Mouse (Mus musculus) lung, adult 2 months (tissue): ENCODE measurements around the gene Smok2a. TPM values are rescaled to one million over a fixed set of nuclear protein-coding genes. Genes with fewer than 3 reads are reported as not detected.
"Not testable (repeated sequence)": the region's sequence is repeated elsewhere in the genome, so short reads cannot be mapped to it uniquely, and the experiment has no call there.

Experiments used
- DNase-seq: peaks from one replicate; pipeline ENCODE4 v3.0.0; 2022
- H3K4me1 ChIP-seq: fragments of 200-500 bp; 2 replicates; pipeline ENCODE4 v1.6.1; 2011; ENCODE audit warnings: low read length; ENCODE audit not compliant: control insufficient read depth, insufficient read depth
- H3K4me3 ChIP-seq: fragments of 200-500 bp; replicated peaks from 2 replicates; pipeline ENCODE3; 2011; ENCODE audit warnings: low read depth, mild to moderate bottlenecking, control low read depth, low read length; ENCODE audit errors: extremely low read depth
- CTCF ChIP-seq: fragments of 200-500 bp; IDR thresholded peaks from 2 replicates; pipeline ENCODE4 v1.5.1; 2011; ENCODE audit warnings: mild to moderate bottlenecking, low read length, control low read depth; ENCODE audit not compliant: insufficient read depth
- POLR2A ChIP-seq: fragments of 200-500 bp; IDR thresholded peaks from 2 replicates; pipeline ENCODE4 v1.6.1; 2011; ENCODE audit warnings: low read depth, mild to moderate bottlenecking, control low read depth, low read length, borderline replicate concordance; ENCODE audit errors: extremely low read depth
- WGBS: fragments of 180-500 bp; shearing (Covaris S2); methylation state at CpG from one replicate; pipeline ENCODE4 v1.1.7; 2018; 5-methylcytosine and 5-hydroxymethylcytosine counted together
- polyA plus RNA-seq: library from polyadenylated mRNA; depleted of rRNA; stranded (reverse); fragments of >200 nt; gene quantifications from 2 replicates; pipeline ENCODE4 v1.2.3, GENCODE M21; 2012; rRNA removed

The Smok2a gene
- polyA plus RNA-seq, result not detected in 2 replicates

DNA sequence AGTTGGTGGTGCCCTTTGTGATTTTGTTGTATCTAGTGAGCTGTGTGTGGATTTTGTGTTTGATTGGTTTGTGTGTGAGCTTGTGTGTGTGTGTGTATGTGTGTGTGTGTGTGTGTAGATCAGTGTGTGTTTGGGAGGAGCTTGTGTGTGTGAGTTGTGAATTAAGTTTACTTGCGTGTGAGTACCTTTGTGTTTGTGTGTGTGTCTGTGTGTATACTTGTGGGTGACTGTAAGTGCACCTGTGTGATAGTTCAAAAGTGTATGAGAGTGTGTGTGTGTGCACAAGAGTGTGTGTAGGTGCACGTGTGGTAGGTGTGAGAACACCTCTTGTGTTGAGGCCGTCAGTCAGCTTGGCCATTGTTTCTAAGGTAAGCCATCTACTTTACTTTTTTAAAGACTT lies at the start of gene Smok2a:
Smok2a (plus strand) TSS at position 301 of the 400 bp plus-strand sequence.
- DNase-seq, result no peak
- 77% methylated on average over 3 of the region's 3 CpGs for WGBS
- Histone ChIP-seq H3K4me3 (no peak within 1 kb of the TSS), H3K4me1 (no peaks in the 10 kb centered on the region)
- TF ChIP-seq POLR2A (no peak), CTCF (no peak)

DNA sequence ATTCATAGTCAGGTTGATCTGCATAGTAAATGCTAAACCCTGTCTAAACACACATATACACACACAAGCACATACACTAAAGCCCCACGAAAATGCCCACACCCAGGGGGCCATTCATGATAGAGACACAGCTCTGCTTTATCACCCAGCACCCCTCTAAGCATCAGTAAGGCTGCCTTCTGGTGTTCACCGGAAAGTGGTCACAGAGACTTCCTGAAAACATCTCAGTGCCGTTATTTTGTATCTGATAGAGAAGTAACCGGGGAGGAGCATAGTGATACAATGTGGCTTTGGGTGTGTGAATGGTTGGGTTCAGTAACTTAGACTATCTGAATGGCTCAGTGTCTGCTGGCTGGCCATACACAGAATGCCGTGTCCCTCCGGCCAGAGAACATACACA lies 47.4 kb upstream of the Smok2a start:
- not testable (repeated sequence) for H3K4me1 ChIP-seq, DNase-seq, H3K4me3 ChIP-seq
- WGBS, result 81% methylated on average over 6 of the region's 6 CpGs

GRCm38 (mm10) chr17:13174029-13174428 lies 47.0 kb upstream of the Smok2a start:
- not testable (repeated sequence) for H3K4me3 ChIP-seq, DNase-seq, H3K4me1 ChIP-seq
- 36% methylated on average over 2 of the region's 3 CpGs for WGBS

DNA sequence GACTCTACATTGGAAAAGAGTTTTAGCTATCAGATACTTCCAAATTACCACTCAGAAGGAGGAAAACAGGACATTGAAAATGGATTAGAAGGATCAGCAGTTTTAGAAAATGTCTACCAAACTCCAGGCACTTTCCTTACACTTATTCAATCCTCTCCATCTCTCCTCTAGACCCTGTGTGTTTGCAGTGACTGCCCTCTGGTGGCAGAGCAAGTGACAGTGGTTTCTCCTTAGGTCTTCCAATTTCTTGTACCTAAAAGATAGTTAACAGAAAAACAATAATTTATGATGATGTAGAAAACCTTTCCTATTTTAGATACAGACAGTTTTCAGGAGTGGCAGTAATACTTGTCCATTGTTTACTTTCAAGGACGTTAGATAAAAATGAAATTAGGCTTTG lies 45.4 kb upstream of the Smok2a start:
- 14% methylated on average over 1 of the region's 1 CpGs for WGBS
- not testable (repeated sequence) for H3K4me1 ChIP-seq, DNase-seq, H3K4me3 ChIP-seq

- DNase-seq, H3K4me3 ChIP-seq, H3K4me1 ChIP-seq: not testable (repeated sequence)
- WGBS, result 53% methylated on average over 1 of the region's 1 CpGs
Measured at GRCm38 (mm10) chr17:13177796-13178195, 43.2 kb upstream of the Smok2a start.

- not testable (repeated sequence) for H3K4me3 ChIP-seq, DNase-seq, H3K4me1 ChIP-seq
- WGBS, result 81% methylated on average over 4 of the region's 4 CpGs
Measured at GRCm38 (mm10) chr17:13179021-13179420, 42.0 kb upstream of the Smok2a start.

GRCm38 (mm10) chr17:13180491-13180890 lies 40.5 kb upstream of the Smok2a start:
- H3K4me1 ChIP-seq, result not testable (repeated sequence)
- 86% methylated on average over 5 of the region's 5 CpGs for WGBS

GRCm38 (mm10) chr17:13182712-13183111 lies 38.3 kb upstream of the Smok2a start:
- DNase-seq, H3K4me1 ChIP-seq, H3K4me3 ChIP-seq: not testable (repeated sequence)
- WGBS, result 62% methylated on average over 3 of the region's 4 CpGs

More at GRCm38 (mm10) chr17:13180491-13180890, 40.5 kb upstream of the Smok2a start:
- DNase-seq, H3K4me3 ChIP-seq: not testable (repeated sequence)

- 81% methylated on average over 5 of the region's 5 CpGs for WGBS
- not testable (repeated sequence) for H3K4me3 ChIP-seq, DNase-seq, H3K4me1 ChIP-seq
Measured at GRCm38 (mm10) chr17:13184514-13184913, 36.5 kb upstream of the Smok2a start.

- H3K4me3 ChIP-seq, H3K4me1 ChIP-seq, DNase-seq: not testable (repeated sequence)
- WGBS, result 82% methylated on average over 6 of the region's 6 CpGs
Measured at GRCm38 (mm10) chr17:13186541-13186940, 34.4 kb upstream of the Smok2a start.

DNA sequence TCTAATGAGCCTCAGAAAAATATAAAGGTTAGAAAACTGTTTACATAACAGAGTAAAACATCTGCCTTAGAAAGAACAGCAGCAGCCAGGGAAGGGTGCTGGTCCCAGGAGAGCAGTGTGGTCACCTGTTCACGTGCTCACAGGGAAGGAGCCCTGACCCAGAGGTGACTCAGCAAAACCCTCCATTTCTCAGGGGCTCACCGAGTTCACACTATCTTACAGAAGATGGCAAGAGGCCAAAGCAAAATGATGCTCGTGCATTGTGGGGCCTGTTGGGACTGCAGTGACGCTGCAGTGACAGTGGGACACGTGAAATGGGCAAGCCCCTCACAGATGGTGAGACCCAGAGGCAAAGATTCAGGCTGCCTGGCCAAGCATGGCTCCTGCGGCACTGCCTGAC lies 33.4 kb upstream of the Smok2a start:
- H3K4me3 ChIP-seq, DNase-seq, H3K4me1 ChIP-seq: not testable (repeated sequence)
- 57% methylated on average over 6 of the region's 6 CpGs for WGBS

DNA sequence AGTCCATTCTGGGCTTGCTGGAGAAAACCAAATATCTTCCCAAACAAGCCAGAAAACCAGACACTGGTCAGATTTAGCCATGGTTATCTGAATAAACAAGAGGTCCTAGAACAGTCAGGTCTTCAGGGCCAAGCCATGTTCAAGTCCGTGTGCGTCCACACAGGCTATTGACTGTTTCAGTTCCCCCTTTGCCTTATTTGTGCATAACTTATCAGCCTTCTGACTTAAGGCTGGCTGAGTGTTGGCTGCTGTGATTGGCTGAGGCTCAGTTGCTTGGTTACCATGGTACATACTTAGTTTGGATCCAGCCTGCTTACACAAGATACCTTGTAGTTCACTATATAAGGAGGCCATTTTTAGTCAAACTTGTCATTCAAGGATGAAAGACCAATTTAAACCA lies 32.1 kb upstream of the Smok2a start:
- H3K4me3 ChIP-seq, DNase-seq, H3K4me1 ChIP-seq: not testable (repeated sequence)
- WGBS, result 86% methylated on average over 2 of the region's 2 CpGs

DNA sequence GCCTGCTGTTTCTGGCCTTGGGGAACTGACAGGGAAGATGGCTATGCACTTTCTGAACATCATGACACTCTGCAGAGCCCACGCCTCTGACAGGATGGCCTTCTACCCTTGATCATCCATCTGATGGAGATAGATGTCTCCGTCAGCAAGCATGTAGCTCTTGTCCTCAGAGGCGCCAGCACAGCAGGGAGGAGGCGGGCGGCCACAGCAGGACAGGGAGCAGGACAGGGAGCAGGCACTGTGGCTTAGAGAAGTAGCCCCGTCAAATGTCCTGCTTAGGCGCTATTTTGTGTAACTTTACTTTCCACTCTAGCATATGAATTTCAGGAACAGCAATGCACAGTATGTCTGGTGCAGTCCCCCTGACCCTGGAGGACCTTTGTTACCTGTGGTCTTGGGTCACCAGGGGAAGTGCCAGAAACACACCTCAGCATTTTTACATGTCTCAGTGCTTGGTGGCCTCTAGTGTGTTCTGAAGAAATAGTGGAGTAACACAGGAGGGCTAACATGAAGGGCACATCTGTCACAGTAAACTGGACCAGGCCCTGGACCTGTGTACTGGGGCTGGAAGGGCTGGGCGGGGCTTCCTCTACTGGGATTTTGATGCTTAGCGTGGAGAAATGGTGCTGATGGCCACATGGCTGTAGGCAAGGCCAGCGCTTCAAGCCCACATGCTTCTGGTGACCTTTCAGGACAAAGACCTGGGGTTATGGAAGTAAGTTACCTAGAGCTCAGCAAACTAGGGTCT lies 30.0 kb upstream of the Smok2a start:
- H3K4me3 ChIP-seq, DNase-seq, H3K4me1 ChIP-seq: not testable (repeated sequence)
- WGBS, result 82% methylated on average over 10 of the region's 10 CpGs

DNA sequence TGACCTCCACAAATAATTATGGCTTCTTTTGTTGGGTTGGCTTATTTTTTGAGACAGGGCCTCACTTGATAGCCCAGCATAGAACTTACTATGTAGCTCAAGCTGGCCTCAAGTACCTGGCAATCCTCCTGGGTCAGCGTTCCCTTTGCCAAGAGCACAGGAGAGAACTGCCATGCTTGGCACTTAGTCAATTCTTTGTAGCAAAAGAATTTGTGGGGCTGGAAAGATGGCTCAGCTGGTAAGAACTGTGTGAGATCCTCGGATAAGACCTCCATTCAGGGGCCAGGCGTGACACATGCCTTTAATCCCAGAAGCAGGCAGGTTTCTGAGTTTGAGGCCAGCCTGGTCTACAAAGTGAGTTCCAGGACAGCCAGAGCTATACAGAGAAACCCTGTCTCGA lies 24.5 kb upstream of the Smok2a start:
- not testable (repeated sequence) for DNase-seq, H3K4me3 ChIP-seq, H3K4me1 ChIP-seq
- 59% methylated on average over 4 of the region's 4 CpGs for WGBS

GRCm38 (mm10) chr17:13198812-13199211 lies 22.2 kb upstream of the Smok2a start:
- not testable (repeated sequence) for H3K4me3 ChIP-seq, DNase-seq, H3K4me1 ChIP-seq
- WGBS, result 83% methylated on average over 2 of the region's 2 CpGs

DNA sequence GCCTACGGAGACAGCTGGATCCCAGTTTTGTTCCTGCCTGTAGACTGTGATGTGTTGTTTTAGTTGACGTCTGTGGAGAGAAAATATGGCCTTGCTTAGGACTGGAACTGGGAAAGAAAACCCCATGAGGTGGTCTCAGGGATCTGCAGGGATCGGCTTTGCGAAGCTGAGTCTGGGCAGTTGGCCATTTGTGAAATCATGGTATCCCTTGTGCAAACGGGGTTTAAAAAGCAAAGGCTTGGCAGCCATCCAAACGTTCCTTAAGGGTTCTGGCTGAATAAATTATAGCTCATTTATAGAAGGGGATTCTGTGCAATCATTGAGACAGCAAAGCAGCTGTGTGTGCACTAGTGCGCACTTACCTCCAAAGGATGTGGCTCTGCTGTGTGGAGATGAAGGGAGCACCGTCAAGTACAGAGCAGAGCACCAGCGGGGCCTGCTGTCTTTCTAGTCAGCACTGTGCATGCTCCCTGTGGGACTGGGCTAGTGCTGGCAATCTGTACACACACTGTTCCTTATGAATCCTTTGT lies 21.0 kb upstream of the Smok2a start:
- WGBS, result 72% methylated on average over 8 of the region's 9 CpGs
- H3K4me1 ChIP-seq, DNase-seq: not testable (repeated sequence)

More for the DNA sequence above, 21.0 kb upstream of the Smok2a start:
- H3K4me3 ChIP-seq, result not testable (repeated sequence)
